Mouse (Mus musculus): ENCODE results near the gene 1700007K13Rik. TPM values are rescaled to one million over a fixed set of nuclear protein-coding genes. Genes with fewer than 3 reads are reported as not detected.
A peak's percentile ranks its signal among the peaks of the same experiment; 100 is the strongest.

Gene 1700007K13Rik
- polyA plus RNA-seq, 1 experiment from 2014 or later, result 0.26 TPM

DNA sequence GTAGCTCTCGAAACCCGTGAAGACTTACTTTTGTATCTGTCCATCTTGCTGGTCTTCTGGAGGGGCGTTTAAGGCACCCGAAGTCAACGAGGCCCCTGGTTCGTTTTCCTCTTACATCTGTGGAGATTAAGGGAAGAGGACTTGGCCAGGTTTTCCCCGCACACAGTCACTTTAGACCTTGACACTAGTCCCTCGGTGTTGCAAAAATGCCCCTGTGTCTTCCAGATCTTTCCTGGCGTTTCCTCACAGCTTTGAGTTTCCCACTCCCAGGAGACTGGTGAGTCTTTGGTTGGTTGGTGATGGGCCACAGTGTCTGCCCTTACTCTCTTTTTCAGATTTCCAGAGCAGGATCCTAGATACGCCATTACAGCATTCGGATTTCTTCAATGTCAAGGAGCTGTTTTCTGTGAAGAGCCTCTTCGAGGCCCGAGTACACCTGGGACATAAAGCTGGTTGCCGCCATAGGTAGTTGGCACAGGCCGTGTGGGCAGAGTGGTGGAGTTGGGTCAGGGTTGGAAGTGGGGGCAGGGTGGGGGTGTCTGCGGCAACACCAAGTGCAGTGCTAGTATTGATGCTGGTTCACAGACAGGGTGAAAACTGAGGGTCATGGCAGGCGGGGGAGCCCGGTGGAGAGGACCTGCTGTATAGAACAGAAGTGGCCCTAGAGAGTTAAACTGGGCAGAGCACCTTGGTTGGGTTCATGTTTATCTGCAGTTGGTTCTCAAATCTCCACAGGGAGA lies 2.5 kb upstream of the 1700007K13Rik start:
- Histone ChIP-seq H3K36me3 (peaks cover 29% of the 10 kb centered on the region), H3K9ac (peak overlapping the region; percentile 85), H3K4me3 (peak overlapping the region; percentile 79), H3K4me2 (peak overlapping the region; percentile 71), H3K27ac (no peak overlapping the region), H3K9me3 (replicated peaks) (peaks cover 7% of the 10 kb centered on the region; the same call in 1 of the 2 replicates), H3K27me3 (peaks cover 18% of the 10 kb centered on the region; the same call in 1 of the 2 replicates), H3K4me1 (replicated peaks) (peaks cover 21% of the 10 kb centered on the region)
- WGBS, result 54% methylated on average over 18 of the region's 18 CpGs
- ATAC-seq (replicated peaks; ENCODE audit: insufficient number of reproducible peaks, insufficient read depth, low FRiP score, low read depth), result no peak

DNA sequence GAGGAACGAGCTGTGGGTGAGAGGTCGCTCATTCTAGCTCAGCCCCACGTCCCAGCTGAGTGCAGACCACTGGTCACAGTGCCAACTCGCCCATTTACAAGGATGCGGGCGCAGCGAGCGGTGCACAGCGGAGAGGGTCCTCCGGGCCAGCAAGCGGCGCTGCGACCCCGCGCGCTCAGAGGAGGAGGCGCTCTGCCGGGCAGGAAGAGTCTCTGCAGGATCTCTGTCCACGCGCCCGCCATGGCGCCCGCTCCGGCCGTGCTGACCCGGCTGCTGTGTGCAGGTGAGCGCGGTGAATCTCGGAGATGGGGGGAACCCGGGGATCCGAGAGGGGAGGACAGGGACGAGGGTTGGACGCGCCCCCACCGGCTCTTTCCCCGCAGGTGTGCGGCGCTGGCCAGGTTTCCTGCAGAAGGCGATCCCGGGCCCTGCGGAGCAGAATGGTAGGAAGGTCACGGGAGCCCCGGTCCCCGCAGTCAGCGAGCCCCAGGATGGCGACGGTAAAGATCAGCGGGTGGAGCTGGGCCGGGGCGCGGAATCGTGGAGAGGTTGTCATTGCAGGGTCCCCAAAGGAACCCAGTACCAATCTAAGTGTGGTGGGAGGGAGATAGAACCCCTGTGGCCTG lies 1.8 kb upstream of the 1700007K13Rik start, which contains the start of gene Mrps2:
Gene Mrps2 (plus strand): TSS at position 207 of the 626 bp plus-strand sequence.
- Histone ChIP-seq H3K9me3 (replicated peaks) (peaks cover under 1% of the 10 kb centered on the region; the same call in 1 of the 2 replicates), H3K4me3 (peak within 1 kb of the TSS; percentile 79), H3K27ac (no peak within 1 kb of the TSS), H3K36me3 (peaks cover 29% of the 10 kb centered on the region), H3K4me1 (replicated peaks) (peaks cover 21% of the 10 kb centered on the region), H3K27me3 (peaks cover 18% of the 10 kb centered on the region; the same call in 1 of the 2 replicates), H3K9ac (peak within 1 kb of the TSS; percentile 85), H3K4me2 (peak within 1 kb of the TSS; percentile 71)
- WGBS, result 1% methylated on average over 52 of the region's 52 CpGs
- ATAC-seq (replicated peaks; ENCODE audit: insufficient number of reproducible peaks, insufficient read depth, low FRiP score, low read depth), result peak; percentile 88

DNA sequence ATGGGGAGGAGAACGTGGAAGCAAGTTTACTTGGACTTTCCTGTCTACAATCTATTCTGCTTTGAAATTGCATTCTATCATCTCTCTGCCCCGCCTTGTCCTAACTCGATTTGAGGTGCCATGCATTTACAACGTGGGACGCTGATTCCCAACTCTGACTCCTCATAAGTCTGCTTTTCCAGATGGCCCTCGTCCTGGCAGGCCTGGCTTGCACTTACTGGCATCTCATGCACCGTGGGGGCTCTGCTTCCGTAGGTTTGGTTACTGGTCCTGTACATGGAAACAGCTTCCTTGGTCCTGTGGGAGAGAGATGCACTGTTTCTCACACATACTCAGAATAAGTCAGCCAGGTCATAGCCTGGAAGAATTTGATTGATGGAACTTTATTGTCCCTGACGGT lies 1.2 kb downstream of the 1700007K13Rik start:
- no peak for ATAC-seq (replicated peaks; ENCODE audit: insufficient number of reproducible peaks, insufficient read depth, low FRiP score, low read depth)
- 80% methylated on average over 9 of the region's 9 CpGs for WGBS
- no peak overlapping the region for H3K4me2 ChIP-seq

DNA sequence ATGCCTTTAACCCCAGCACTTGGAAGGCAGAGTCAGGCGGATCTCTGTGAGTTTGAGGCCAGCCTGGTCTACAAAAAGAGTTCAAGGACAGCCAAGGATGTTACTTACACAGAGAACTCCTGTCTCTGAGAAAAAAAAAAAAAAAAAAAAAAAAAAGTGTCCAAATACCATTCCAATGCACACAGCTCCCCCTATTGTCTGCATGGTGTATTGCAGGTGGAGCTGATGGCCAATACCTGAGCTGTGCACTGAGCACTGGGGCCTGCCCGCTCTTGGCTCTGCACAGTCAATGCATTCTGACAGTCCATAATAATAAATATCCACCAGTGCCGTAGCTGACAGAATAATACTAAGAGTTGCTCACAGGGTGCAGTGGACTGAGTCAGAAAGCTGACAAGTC lies 2.2 kb downstream of the 1700007K13Rik start:
- H3K4me3 ChIP-seq, result no peak overlapping the region
- no peak overlapping the region for H3K9ac ChIP-seq
- H3K27ac ChIP-seq, result no peak overlapping the region
- ATAC-seq (replicated peaks; ENCODE audit: insufficient number of reproducible peaks, insufficient read depth, low FRiP score, low read depth), result no peak
- H3K4me1 ChIP-seq (replicated peaks), result peaks cover 16% of the 10 kb centered on the region
- peaks cover under 1% of the 10 kb centered on the region for H3K36me3 ChIP-seq
- WGBS, result 38% methylated on average over 3 of the region's 3 CpGs
- no peaks in the 10 kb centered on the region for H3K9me3 ChIP-seq (replicated peaks)
- H3K4me2 ChIP-seq, result no peak overlapping the region
- H3K27me3 ChIP-seq, result peaks cover 18% of the 10 kb centered on the region; the same call in 1 of the 2 replicates

More for the DNA sequence above, 1.2 kb downstream of the 1700007K13Rik start:
- Histone ChIP-seq H3K27me3 (peaks cover 18% of the 10 kb centered on the region; the same call in 1 of the 2 replicates), H3K27ac (no peak overlapping the region), H3K36me3 (peaks cover 10% of the 10 kb centered on the region), H3K9ac (no peak overlapping the region), H3K9me3 (replicated peaks) (no peaks in the 10 kb centered on the region), H3K4me3 (no peak overlapping the region), H3K4me1 (replicated peaks) (peaks cover 21% of the 10 kb centered on the region)

DNA sequence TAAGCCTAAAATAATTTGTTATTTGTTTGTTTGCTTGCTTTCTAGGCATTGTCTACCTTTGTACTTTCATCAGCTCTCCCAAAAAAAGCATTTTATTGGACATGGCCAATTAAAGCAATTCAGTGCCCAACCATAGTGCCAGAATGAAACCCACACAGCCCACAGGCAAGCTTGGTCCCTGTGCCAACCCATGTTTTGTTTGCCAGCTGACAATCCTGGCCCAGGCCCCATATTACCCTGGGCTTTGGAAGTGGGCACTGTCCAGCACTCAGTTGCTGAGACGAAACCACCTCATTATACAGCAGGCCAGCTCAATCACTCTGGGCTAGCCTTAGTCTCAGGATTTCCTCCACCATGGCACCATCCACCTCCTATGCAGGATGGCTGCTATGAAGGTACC lies 9.5 kb downstream of the 1700007K13Rik start:
- no peak overlapping the region for H3K4me2 ChIP-seq
- ATAC-seq (replicated peaks; ENCODE audit: insufficient number of reproducible peaks, insufficient read depth, low FRiP score, low read depth), result no peak
- H3K9me3 ChIP-seq (replicated peaks), result no peaks in the 10 kb centered on the region
- H3K36me3 ChIP-seq, result peaks cover 8% of the 10 kb centered on the region
- H3K27ac ChIP-seq, result no peak overlapping the region
- no peaks in the 10 kb centered on the region for H3K27me3 ChIP-seq
- 71% methylated on average over 1 of the region's 1 CpGs for WGBS
- H3K9ac ChIP-seq, result no peak overlapping the region
- H3K4me1 ChIP-seq (replicated peaks), result no peaks in the 10 kb centered on the region
- H3K4me3 ChIP-seq, result no peak overlapping the region

DNA sequence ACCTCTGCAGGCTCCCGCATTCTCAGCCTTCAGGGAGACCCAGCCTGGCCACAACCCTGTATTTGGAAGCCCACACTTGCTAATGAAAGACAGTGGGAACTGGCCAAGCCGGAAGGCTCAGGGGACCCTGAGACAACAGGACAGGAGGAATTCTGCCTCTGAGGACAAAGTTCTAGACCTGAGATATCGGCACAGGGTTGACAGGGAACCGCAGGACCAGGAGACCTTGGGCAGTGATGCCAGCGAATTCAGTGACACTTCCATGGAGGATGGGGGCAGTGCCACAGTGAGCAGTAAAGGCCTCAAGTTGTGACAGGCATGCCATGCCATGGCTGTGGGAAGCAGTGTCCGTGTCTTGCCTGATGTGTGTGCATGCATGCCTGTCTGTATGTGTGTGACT lies 12.6 kb downstream of the 1700007K13Rik start:
- H3K9me3 ChIP-seq (replicated peaks), result no peaks in the 10 kb centered on the region
- 85% methylated on average over 6 of the region's 6 CpGs for WGBS
- no peak overlapping the region for H3K27ac ChIP-seq
- H3K9ac ChIP-seq, result no peak overlapping the region
- H3K36me3 ChIP-seq, result peaks cover 9% of the 10 kb centered on the region
- no peak overlapping the region for H3K4me3 ChIP-seq
- H3K27me3 ChIP-seq, result peaks cover 3% of the 10 kb centered on the region; the same call in 1 of the 2 replicates
- H3K4me1 ChIP-seq (replicated peaks), result no peaks in the 10 kb centered on the region
- no peak for ATAC-seq (replicated peaks; ENCODE audit: insufficient number of reproducible peaks, insufficient read depth, low FRiP score, low read depth)
- H3K4me2 ChIP-seq, result no peak overlapping the region

DNA sequence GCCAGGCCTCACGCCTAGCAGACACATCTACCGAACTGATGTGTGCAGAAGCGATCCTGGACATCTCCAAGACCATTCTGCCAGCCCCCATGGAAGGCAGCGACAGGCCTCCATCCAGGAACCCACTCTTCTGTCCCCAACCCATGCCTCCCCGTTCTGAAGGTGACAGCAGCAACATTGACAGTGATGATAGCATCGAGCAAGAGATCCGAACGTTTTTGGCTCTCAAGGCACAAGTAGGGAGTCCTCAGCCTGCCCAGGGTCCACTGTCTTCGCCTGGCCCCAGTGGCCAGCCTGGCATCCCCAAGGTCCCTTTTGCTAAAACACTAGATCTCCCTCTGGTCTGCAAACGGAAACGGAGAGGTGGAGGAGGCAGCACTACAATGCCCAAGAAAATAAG lies 14.5 kb downstream of the 1700007K13Rik start:
- Histone ChIP-seq H3K9ac (no peak overlapping the region), H3K4me1 (replicated peaks) (peaks cover 7% of the 10 kb centered on the region), H3K9me3 (replicated peaks) (no peaks in the 10 kb centered on the region), H3K4me3 (no peak overlapping the region), H3K36me3 (peaks cover 9% of the 10 kb centered on the region), H3K27ac (no peak overlapping the region), H3K4me2 (no peak overlapping the region), H3K27me3 (peaks cover 7% of the 10 kb centered on the region)
- ATAC-seq (replicated peaks; ENCODE audit: insufficient number of reproducible peaks, insufficient read depth, low FRiP score, low read depth), result no peak
- WGBS, result 82% methylated on average over 11 of the region's 11 CpGs

DNA sequence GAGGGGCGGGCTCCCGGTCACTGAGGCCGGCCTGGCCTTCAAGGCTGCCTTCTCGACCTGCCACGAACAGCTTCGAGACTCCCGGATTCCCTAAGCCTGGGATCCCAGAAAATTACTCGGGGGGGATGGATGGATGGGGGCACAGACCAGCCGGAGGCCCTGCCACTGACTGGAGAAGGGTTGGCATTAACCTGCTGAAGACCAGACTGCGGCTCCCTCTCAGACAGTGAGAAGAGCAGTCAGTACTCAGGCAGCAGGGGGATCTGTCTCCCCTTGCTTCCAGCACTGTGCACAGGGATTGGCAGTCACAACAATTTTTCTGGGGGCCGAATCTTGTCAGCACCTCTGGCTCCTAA lies 18.8 kb downstream of the 1700007K13Rik start:
- H3K27me3 ChIP-seq, result peaks cover 12% of the 10 kb centered on the region
- H3K4me1 ChIP-seq (replicated peaks), result peaks cover 13% of the 10 kb centered on the region
- H3K4me3 ChIP-seq, result peak overlapping the region; percentile 80
- 8% methylated on average over 10 of the region's 11 CpGs for WGBS
- peak overlapping the region; percentile 80 for H3K9ac ChIP-seq
- no peaks in the 10 kb centered on the region for H3K9me3 ChIP-seq (replicated peaks)
- ATAC-seq (replicated peaks; ENCODE audit: insufficient number of reproducible peaks, insufficient read depth, low FRiP score, low read depth), result no peak
- H3K36me3 ChIP-seq, result peaks cover 5% of the 10 kb centered on the region; the same call in 1 of the 2 replicates
- peak overlapping the region; percentile 98 for H3K4me2 ChIP-seq
- H3K27ac ChIP-seq, result peak overlapping the region; percentile 68

DNA sequence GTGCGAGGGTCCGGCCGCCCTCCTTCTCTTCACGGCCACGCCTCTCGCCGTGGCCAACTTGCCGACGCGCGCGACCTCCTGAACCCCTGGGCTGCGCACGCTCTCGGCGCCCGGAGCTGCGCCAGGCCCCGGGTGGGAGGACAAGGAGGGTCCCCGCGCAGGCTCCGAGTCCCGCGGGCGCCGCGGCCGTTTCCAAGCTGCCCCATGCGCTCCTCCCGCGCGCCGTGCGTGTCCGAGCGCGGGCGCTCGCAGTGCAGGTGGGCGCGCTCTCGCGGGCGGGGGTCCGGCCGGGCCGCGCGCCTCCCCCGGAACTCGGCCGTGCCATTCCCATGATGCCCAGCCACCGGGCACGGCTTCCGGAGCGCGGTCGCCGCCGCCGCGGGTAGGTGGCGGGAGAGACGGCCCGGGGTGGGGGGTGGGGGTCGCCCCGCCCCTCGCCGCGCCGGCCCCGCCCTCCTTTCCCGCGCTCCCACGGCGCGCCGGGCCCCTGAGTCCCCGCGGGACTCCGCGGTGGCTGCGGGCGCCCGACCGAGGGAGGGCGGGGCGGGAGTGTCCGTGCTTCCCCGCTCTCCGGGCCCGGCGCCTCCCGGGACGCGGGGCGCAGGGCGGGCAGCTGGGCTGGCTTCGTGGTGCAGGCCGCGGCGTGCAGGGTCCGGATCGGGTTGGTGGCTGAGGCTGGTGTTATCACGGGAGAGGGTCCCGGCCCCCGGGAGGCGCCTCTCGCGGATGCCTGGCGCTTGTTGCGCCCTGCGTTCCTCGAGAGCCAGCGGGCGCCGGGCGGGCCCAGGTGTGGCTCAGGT lies 19.4 kb downstream of the 1700007K13Rik start, which contains the start of gene Ppp1r26:
Gene Ppp1r26 (plus strand): TSS at position 286 of the 800 bp plus-strand sequence.
- Histone ChIP-seq H3K27me3 (peaks cover 12% of the 10 kb centered on the region), H3K9ac (peak within 1 kb of the TSS; percentile 80), H3K27ac (peak within 1 kb of the TSS; percentile 68), H3K36me3 (peaks cover 1% of the 10 kb centered on the region; the same call in 1 of the 2 replicates), H3K9me3 (replicated peaks) (no peaks in the 10 kb centered on the region), H3K4me3 (peak within 1 kb of the TSS; percentile 80), H3K4me2 (peak within 1 kb of the TSS; percentile 98), H3K4me1 (replicated peaks) (peaks cover 13% of the 10 kb centered on the region)
- ATAC-seq (replicated peaks; ENCODE audit: insufficient number of reproducible peaks, insufficient read depth, low FRiP score, low read depth), result peak; percentile 56
- WGBS, result under 1% methylated on average over 90 of the region's 118 CpGs

DNA sequence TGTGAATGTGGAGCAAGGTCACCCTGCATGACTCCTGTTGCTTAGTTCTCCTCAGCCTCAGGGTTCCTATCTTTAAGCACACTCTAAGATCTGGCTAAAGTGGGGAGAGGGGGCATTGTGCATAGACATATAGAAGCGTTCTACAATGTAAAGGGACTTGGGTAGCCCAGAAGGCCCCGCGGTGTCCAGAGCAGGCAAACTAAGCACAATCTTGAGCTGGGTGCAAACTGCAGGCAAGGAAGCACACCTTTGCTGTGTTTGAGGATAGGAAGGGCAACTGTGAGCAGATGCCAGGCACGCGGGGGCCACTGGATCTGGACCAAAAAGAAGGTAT lies 20.0 kb downstream of the 1700007K13Rik start:
- ATAC-seq (replicated peaks; ENCODE audit: insufficient number of reproducible peaks, insufficient read depth, low FRiP score, low read depth), result no peak
- Histone ChIP-seq H3K4me2 (peak overlapping the region; percentile 98), H3K27ac (peak overlapping the region; percentile 68; the same call in 1 of the 2 replicates), H3K9ac (peak overlapping the region; percentile 80), H3K9me3 (replicated peaks) (no peaks in the 10 kb centered on the region), H3K36me3 (no peaks in the 10 kb centered on the region), H3K4me1 (replicated peaks) (peaks cover 13% of the 10 kb centered on the region), H3K4me3 (peak overlapping the region; percentile 80), H3K27me3 (peaks cover 12% of the 10 kb centered on the region)
- 5% methylated on average over 5 of the region's 5 CpGs for WGBS

DNA sequence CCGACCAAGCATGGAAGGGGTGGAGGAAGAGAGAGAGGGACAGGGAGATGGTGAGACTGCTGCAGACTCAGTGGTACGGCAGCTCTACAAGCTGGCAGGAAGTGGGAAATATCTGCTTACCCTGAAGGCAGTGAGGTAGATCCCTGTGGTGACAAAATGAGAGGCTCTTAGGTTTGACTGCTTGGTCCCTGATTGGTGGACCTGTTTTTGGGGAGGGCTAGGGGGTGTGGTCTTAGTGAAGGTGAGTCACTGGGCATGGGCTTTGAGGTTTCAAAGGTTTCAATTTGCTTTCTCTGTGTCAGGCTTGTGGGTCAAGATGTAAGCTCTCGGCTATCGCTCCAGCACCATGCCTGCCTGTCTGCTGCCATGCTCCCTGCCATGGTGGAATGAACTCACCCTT lies 21.1 kb downstream of the 1700007K13Rik start:
- ATAC-seq (replicated peaks; ENCODE audit: insufficient number of reproducible peaks, insufficient read depth, low FRiP score, low read depth), result no peak
- Histone ChIP-seq H3K27me3 (peaks cover 12% of the 10 kb centered on the region), H3K36me3 (no peaks in the 10 kb centered on the region), H3K27ac (no peak overlapping the region), H3K9ac (no peak overlapping the region), H3K4me1 (replicated peaks) (peaks cover 13% of the 10 kb centered on the region), H3K9me3 (replicated peaks) (no peaks in the 10 kb centered on the region), H3K4me2 (no peak overlapping the region), H3K4me3 (no peak overlapping the region)
- 77% methylated on average over 4 of the region's 4 CpGs for WGBS

All from heart, embryonic 15.5 days (tissue).